In the genomic region with DNA sequence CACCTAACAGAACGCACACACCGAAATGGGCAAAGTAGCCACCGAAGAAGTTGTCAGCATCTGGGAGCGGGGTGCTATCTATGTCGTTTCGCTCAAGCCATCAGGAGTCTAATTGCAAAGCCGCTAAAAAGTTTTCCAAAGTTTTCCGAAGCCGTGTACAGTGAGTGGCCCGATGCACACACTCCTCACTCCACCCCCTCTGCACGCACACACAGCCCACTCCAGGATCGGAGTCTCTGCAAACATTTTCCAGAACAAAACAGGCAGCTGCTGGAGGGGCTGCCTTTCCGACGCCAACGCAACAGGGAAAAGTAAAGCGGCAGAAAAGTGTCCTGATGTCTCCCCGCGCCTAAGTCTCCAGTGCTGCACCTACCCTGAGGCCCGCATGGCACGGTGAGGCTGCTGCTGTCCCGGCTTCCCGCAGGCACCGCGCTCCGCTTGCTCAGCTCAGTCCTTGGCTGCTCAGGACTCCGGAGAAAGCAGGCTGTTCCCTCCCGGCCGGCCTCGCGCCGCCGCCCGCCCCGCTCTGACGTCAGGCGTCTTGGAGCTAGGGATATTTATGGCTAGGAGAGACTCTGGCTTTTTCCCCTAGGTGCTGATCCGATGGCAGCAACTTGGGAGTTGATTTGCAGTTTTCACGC, we compare ENCODE assay signal across 9 mouse cellular contexts. TPM values are rescaled to one million over a fixed set of nuclear protein-coding genes. Genes with fewer than 3 reads are reported as not detected.
DNase-seq lines count a peak whose midpoint lies in the region; ATAC-seq and TF ChIP-seq lines count a peak whose summit lies in the region.
"Had no signal": no experiment of that assay in that cellular context is flagged by ENCODE, and none has a peak within 500 bp of the region (broad histone marks: within the 10 kb centered on the region; RNA-seq: fewer than 3 reads in every experiment).

Gene Daam2, minus strand, starts transcription at position 514 of the 641 bp plus-strand sequence.

- peak within 1 kb of the TSS; percentile 81 for H3K4me2 ChIP-seq in embryonic facial prominence, embryonic 13.5 days
- H3K4me2 ChIP-seq in limb, embryonic 13.5 days (replicated peaks): peak within 1 kb of the TSS; percentile 90
- peak within 1 kb of the TSS; percentile 59 for H3K4me2 ChIP-seq in midbrain, postnatal 0 days (ENCODE audit: low read depth, low read length, poor library complexity, severe bottlenecking)

- ATAC-seq in embryonic facial prominence, embryonic 13.5 days (ENCODE audit: insufficient number of reproducible peaks, insufficient read depth, low FRiP score, low TSS enrichment, low read depth): peak; percentile 77
- peak; percentile 92 for ATAC-seq in limb, embryonic 13.5 days (ENCODE audit: low FRiP score, low read depth)
- ATAC-seq in midbrain, postnatal 0 days (ENCODE audit: low FRiP score): peak; percentile 56; the same call in 1 of the 2 replicates
- ATAC-seq in inflammation-experienced regulatory T-cells, adult 6 months: no peak

- peaks cover 52% of the 10 kb centered on the region for H3K4me1 ChIP-seq in embryonic facial prominence, embryonic 13.5 days
- H3K4me1 ChIP-seq in limb, embryonic 13.5 days: peaks cover 46% of the 10 kb centered on the region
- H3K4me1 ChIP-seq in midbrain, postnatal 0 days (ENCODE audit: insufficient read depth, low read length): peaks cover 5% of the 10 kb centered on the region; the same call in 1 of the 2 replicates

- H3K27ac ChIP-seq in embryonic facial prominence, embryonic 13.5 days: peak within 1 kb of the TSS; percentile 99
- H3K27ac ChIP-seq in limb, embryonic 13.5 days: peak within 1 kb of the TSS; percentile 96
- H3K27ac ChIP-seq in midbrain, postnatal 0 days (ENCODE audit: low read depth, low read length): no peak within 1 kb of the TSS

- peak within 1 kb of the TSS; percentile 89 for H3K9ac ChIP-seq in embryonic facial prominence, embryonic 13.5 days
- H3K9ac ChIP-seq in limb, embryonic 13.5 days: peak within 1 kb of the TSS; percentile 82
- H3K9ac ChIP-seq in midbrain, postnatal 0 days (replicated peaks; ENCODE audit: low read length, poor library complexity, severe bottlenecking): no peak within 1 kb of the TSS

- WGBS in embryonic facial prominence, embryonic 13.5 days: under 1% methylated on average over 38 of the region's 38 CpGs
- under 1% methylated on average over 38 of the region's 38 CpGs for WGBS in limb, embryonic 13.5 days
- WGBS in midbrain, postnatal 0 days: 4% methylated on average over 38 of the region's 38 CpGs

- no peaks in the 10 kb centered on the region; the same call in 1 of the 2 replicates for H3K27me3 ChIP-seq in embryonic facial prominence, embryonic 13.5 days
- H3K27me3 ChIP-seq in limb, embryonic 13.5 days: no peaks in the 10 kb centered on the region
- H3K27me3 ChIP-seq in midbrain, postnatal 0 days (ENCODE audit: insufficient read depth, low read length): peaks cover 16% of the 10 kb centered on the region; the same call in 1 of the 2 replicates

- H3K9me3 ChIP-seq in embryonic facial prominence, embryonic 13.5 days: no peaks in the 10 kb centered on the region
- H3K9me3 ChIP-seq in limb, embryonic 13.5 days: no peaks in the 10 kb centered on the region
- H3K9me3 ChIP-seq in midbrain, postnatal 0 days (ENCODE audit: low read length): no peaks in the 10 kb centered on the region

- DNase-seq in adrenal gland, postnatal 36 days: peak; percentile 91 to 92
- peak; percentile 73 for DNase-seq in heart, adult 8-10 months (ENCODE audit: low spot score)
- DNase-seq in kidney, adult 8-10 months: peak; percentile 64 to 69
- peak; percentile 51 for DNase-seq in midbrain, postnatal 0 days (ENCODE audit: low spot score)
- DNase-seq in testis, postnatal 10 days (ENCODE audit: low spot score): peak; percentile 85

- peak within 1 kb of the TSS; percentile 67 for H3K4me3 ChIP-seq in embryonic facial prominence, embryonic 13.5 days
- H3K4me3 ChIP-seq in limb, embryonic 13.5 days: peak within 1 kb of the TSS; percentile 59
- H3K4me3 ChIP-seq in midbrain, postnatal 0 days (ENCODE audit: low read depth, low read length): peak within 1 kb of the TSS; percentile 32
- H3K4me3 ChIP-seq: erythroblast, embryonic 14.5 days had no signal

- no peak for TF ChIP-seq CTCF in midbrain, postnatal 0 days (IDR thresholded peaks at IDR 0.05)

- no peaks in the 10 kb centered on the region for H3K36me3 ChIP-seq in embryonic facial prominence, embryonic 13.5 days
- no peaks in the 10 kb centered on the region for H3K36me3 ChIP-seq in limb, embryonic 13.5 days
- no peaks in the 10 kb centered on the region for H3K36me3 ChIP-seq in midbrain, postnatal 0 days (ENCODE audit: insufficient read depth, low read length)

RNA-seq across cellular contexts. Expression of gene Daam2, which starts in this region (rescaled TPM):
- total RNA-seq in adrenal gland, postnatal 36 days (2021): 10 to 100 TPM; 26.6 to 34.9 TPM
- polyA plus RNA-seq in embryonic facial prominence, embryonic 13.5 days (2015; fragmentation: Nextera tagmentation; extraction: Ambion mirVana): 17.3 and 22.2 TPM in 2 replicates
- total RNA-seq in heart, adult 8-10 months (2022): 1 to 10 TPM; 5.3 to 7.4 (median 6.2) TPM
- polyA plus RNA-seq in limb, embryonic 13.5 days (2015; fragmentation: Nextera tagmentation; extraction: Ambion mirVana): 12.5 and 14.7 TPM in 2 replicates
- total RNA-seq in midbrain, postnatal 0 days (2014; rRNA removed): 12.5 and 12.9 TPM in 2 replicates
- 1.4 and 1.7 TPM in 2 replicates for polyA plus RNA-seq in midbrain, postnatal 0 days (2015; fragmentation: Nextera tagmentation; extraction: Ambion mirVana)
- not detected for polyA plus RNA-seq in inflammation-experienced regulatory T-cells, adult 6 months (2017; shearing (Covaris generic))
- polyA plus RNA-seq: erythroblast, embryonic 14.5 days had no signal
